Mouse (Mus musculus): Measurements from ENCODE around the gene Acap3. TPM values are rescaled to one million over a fixed set of nuclear protein-coding genes. Genes with fewer than 3 reads are reported as not detected.

Acap3 gene
- polyA plus RNA-seq, 1 experiment from 2014 or later: 34.6 TPM

Small RNAs within 50 kb of the gene (microRNA-seq; reads per million reads assigned to microRNA genes)
- not detected for gene Gm22991 (ENCODE audit: insufficient number of aligned reads)

Other genes with a start within 250 kb of the Acap3 start
- gene Gm10563, start 246.4 kb upstream of the Acap3 start, polyA plus RNA-seq (2014; fragmentation: Nextera tagmentation; extraction: Ambion mirVana): not detected in 2 replicates
- 2.5 and 2.7 TPM in 2 replicates for gene Mmp23, start 238.4 kb upstream of the Acap3 start, polyA plus RNA-seq (2014; fragmentation: Nextera tagmentation; extraction: Ambion mirVana)
- 21.2 and 22.3 TPM in 2 replicates for gene Mib2, start 222.6 kb upstream of the Acap3 start, polyA plus RNA-seq (2014; fragmentation: Nextera tagmentation; extraction: Ambion mirVana)
- 2.3 and 2.9 TPM in 2 replicates for gene Fndc10, start 197.5 kb upstream of the Acap3 start, polyA plus RNA-seq (2014; fragmentation: Nextera tagmentation; extraction: Ambion mirVana)
- 138 and 144 TPM in 2 replicates for gene Ssu72, start 187.0 kb upstream of the Acap3 start, polyA plus RNA-seq (2014; fragmentation: Nextera tagmentation; extraction: Ambion mirVana)
- gene Tmem240, start 157.0 kb upstream of the Acap3 start, polyA plus RNA-seq (2014; fragmentation: Nextera tagmentation; extraction: Ambion mirVana): 0.76 and 1.2 TPM in 2 replicates
- gene Atad3a, start 130.7 kb upstream of the Acap3 start, polyA plus RNA-seq (2014; fragmentation: Nextera tagmentation; extraction: Ambion mirVana): 104 and 115 TPM in 2 replicates
- 10.0 and 10.6 TPM in 2 replicates for gene Vwa1, start 117.1 kb upstream of the Acap3 start, polyA plus RNA-seq (2014; fragmentation: Nextera tagmentation; extraction: Ambion mirVana)
- 0.15 and 0.43 TPM in 2 replicates for gene Tmem88b, start 105.9 kb upstream of the Acap3 start, polyA plus RNA-seq (2014; fragmentation: Nextera tagmentation; extraction: Ambion mirVana)
- gene Ankrd65, start 101.4 kb upstream of the Acap3 start, polyA plus RNA-seq (2014; fragmentation: Nextera tagmentation; extraction: Ambion mirVana): not detected in 2 replicates
- gene Mrpl20, start 88.9 kb upstream of the Acap3 start, polyA plus RNA-seq (2014; fragmentation: Nextera tagmentation; extraction: Ambion mirVana): 203 and 223 TPM in 2 replicates
- gene Ccnl2, start 79.3 kb upstream of the Acap3 start, polyA plus RNA-seq (2014; fragmentation: Nextera tagmentation; extraction: Ambion mirVana): 162 and 186 TPM in 2 replicates
- 132 and 141 TPM in 2 replicates for gene Aurkaip1, start 60.5 kb upstream of the Acap3 start, polyA plus RNA-seq (2014; fragmentation: Nextera tagmentation; extraction: Ambion mirVana)
- 28.8 and 29.3 TPM in 2 replicates for gene Mxra8, start 52.1 kb upstream of the Acap3 start, polyA plus RNA-seq (2014; fragmentation: Nextera tagmentation; extraction: Ambion mirVana)
- 17.9 and 18.0 TPM in 2 replicates for gene Dvl1, start 44.4 kb upstream of the Acap3 start, polyA plus RNA-seq (2014; fragmentation: Nextera tagmentation; extraction: Ambion mirVana)
- 0.45 and 0.60 TPM in 2 replicates for gene Tas1r3, start 28.5 kb upstream of the Acap3 start, polyA plus RNA-seq (2014; fragmentation: Nextera tagmentation; extraction: Ambion mirVana)
- 22.3 and 27.0 TPM in 2 replicates for gene Cptp, start 22.4 kb upstream of the Acap3 start, polyA plus RNA-seq (2014; fragmentation: Nextera tagmentation; extraction: Ambion mirVana)
- gene Ints11, start 22.3 kb upstream of the Acap3 start, polyA plus RNA-seq (2014; fragmentation: Nextera tagmentation; extraction: Ambion mirVana): 108 and 117 TPM in 2 replicates
- 53.4 and 53.7 TPM in 2 replicates for gene Pusl1, start within 50 bp of the Acap3 start, polyA plus RNA-seq (2014; fragmentation: Nextera tagmentation; extraction: Ambion mirVana)
- gene Ube2j2, start 52.0 kb downstream of the Acap3 start, polyA plus RNA-seq (2014; fragmentation: Nextera tagmentation; extraction: Ambion mirVana): 159 and 165 TPM in 2 replicates
- 17.6 and 21.1 TPM in 2 replicates for gene C1qtnf12, start 70.5 kb downstream of the Acap3 start, polyA plus RNA-seq (2014; fragmentation: Nextera tagmentation; extraction: Ambion mirVana)
- 16.3 and 20.4 TPM in 2 replicates for gene B3galt6, start 100.8 kb downstream of the Acap3 start, polyA plus RNA-seq (2014; fragmentation: Nextera tagmentation; extraction: Ambion mirVana)
- gene Sdf4, start 101.0 kb downstream of the Acap3 start, polyA plus RNA-seq (2014; fragmentation: Nextera tagmentation; extraction: Ambion mirVana): 117 and 121 TPM in 2 replicates
- 0.53 and 0.75 TPM in 2 replicates for gene Tnfrsf4, start 122.0 kb downstream of the Acap3 start, polyA plus RNA-seq (2014; fragmentation: Nextera tagmentation; extraction: Ambion mirVana)
- gene Tnfrsf18, start 134.3 kb downstream of the Acap3 start, polyA plus RNA-seq (2014; fragmentation: Nextera tagmentation; extraction: Ambion mirVana): 1.1 and 1.9 TPM in 2 replicates
- gene Ttll10, start 167.6 kb downstream of the Acap3 start, polyA plus RNA-seq (2014; fragmentation: Nextera tagmentation; extraction: Ambion mirVana): 0.23 and 0.33 TPM in 2 replicates
- gene 9430015G10Rik, start 218.2 kb downstream of the Acap3 start, polyA plus RNA-seq (2014; fragmentation: Nextera tagmentation; extraction: Ambion mirVana): 83.6 and 84.0 TPM in 2 replicates
- gene Rnf223, start 238.7 kb downstream of the Acap3 start, polyA plus RNA-seq (2014; fragmentation: Nextera tagmentation; extraction: Ambion mirVana): 1.0 and 1.2 TPM in 2 replicates